Mouse (Mus musculus) ES-E14 (cell line): Measurements from ENCODE around the gene Esyt1.

Experiments used
- CHD2 ChIP-seq: IDR thresholded peaks from 2 replicates; pipeline ENCODE4 v1.6.1; 2014; ENCODE audit warnings: mild to moderate bottlenecking, low read depth, low read length, inconsistent platforms
- HCFC1 ChIP-seq: IDR thresholded peaks from 2 replicates; pipeline ENCODE4 v1.6.1; 2012; ENCODE audit warnings: low read length, inconsistent platforms, borderline replicate concordance; ENCODE audit not compliant: insufficient read depth
- MAFK ChIP-seq: IDR thresholded peaks from 2 replicates; pipeline ENCODE4 v1.6.1; 2014; ENCODE audit warnings: mild to moderate bottlenecking, low read depth, low read length, inconsistent platforms; ENCODE audit not compliant: insufficient read depth
- ZC3H11A ChIP-seq: IDR thresholded peaks from 2 replicates; pipeline ENCODE4 v1.6.1; 2012; ENCODE audit warnings: low read depth, mild to moderate bottlenecking, inconsistent platforms, low read length, borderline replicate concordance
- ZNF384 ChIP-seq: IDR thresholded peaks from 2 replicates; pipeline ENCODE4 v1.6.1; 2012; ENCODE audit warnings: low read depth, low read length, inconsistent platforms

- TF ChIP-seq ZC3H11A (no peak), HCFC1 (no peak), CHD2 (no peak), MAFK (no peak), ZNF384 (no peak)
Observed at GRCm38 (mm10) chr10:128543100-128543499, 17.4 kb upstream of the Esyt1 start.
